Mouse (Mus musculus): ENCODE measurements around the gene Ikzf1. TPM values are rescaled to one million over a fixed set of nuclear protein-coding genes. Genes with fewer than 3 reads are reported as not detected.

The Ikzf1 gene
- polyA plus RNA-seq, 1 experiment = 21.9 TPM

- H3K4me3 ChIP-seq (ENCODE audit: low read depth, low read length) = no peak overlapping the region
- H3K27me3 ChIP-seq (ENCODE audit: control insufficient read depth, insufficient read depth, low read length) = no peaks in the 10 kb centered on the region
- no peaks in the 10 kb centered on the region for H3K36me3 ChIP-seq (ENCODE audit: control insufficient read depth, insufficient read depth, low read length)
- H3K27ac ChIP-seq (ENCODE audit: insufficient read depth, low read depth, low read length) = no peak overlapping the region
- H3K4me1 ChIP-seq (ENCODE audit: control insufficient read depth, insufficient read depth, insufficient read length, low read length) = peaks cover 3% of the 10 kb centered on the region
- 76% methylated on average over 5 of the region's 5 CpGs for WGBS
- TF ChIP-seq POLR2A (IDR thresholded peaks at IDR 0.05; ENCODE audit: low read depth, low read length) (no peak), CTCF (IDR thresholded peaks at IDR 0.05; ENCODE audit: extremely low read depth, insufficient read length, insufficient replicate concordance, low read depth, low read length) (no peak)
Measured at GRCm38 (mm10) chr11:11741574-11741973, 56.8 kb downstream of the Ikzf1 start.

GRCm38 (mm10) chr11:11742626-11743025, 57.8 kb downstream of the Ikzf1 start:
- no peaks in the 10 kb centered on the region for H3K27me3 ChIP-seq (ENCODE audit: control insufficient read depth, insufficient read depth, low read length)
- no peaks in the 10 kb centered on the region; the same call in 1 of the 2 replicates for H3K4me1 ChIP-seq (ENCODE audit: control insufficient read depth, insufficient read depth, insufficient read length, low read length)
- no peaks in the 10 kb centered on the region for H3K36me3 ChIP-seq (ENCODE audit: control insufficient read depth, insufficient read depth, low read length)
- H3K4me3 ChIP-seq (ENCODE audit: low read depth, low read length) = no peak overlapping the region
- TF ChIP-seq CTCF (IDR thresholded peaks at IDR 0.05; ENCODE audit: extremely low read depth, insufficient read length, insufficient replicate concordance, low read depth, low read length) = peak; percentile 17; the same call in 1 of the 2 replicates
- no peak for TF ChIP-seq POLR2A (IDR thresholded peaks at IDR 0.05; ENCODE audit: low read depth, low read length)
- 27% methylated on average over 2 of the region's 2 CpGs for WGBS
- H3K27ac ChIP-seq (ENCODE audit: insufficient read depth, low read depth, low read length) = no peak overlapping the region

- Histone ChIP-seq H3K27ac (ENCODE audit: insufficient read depth, low read depth, low read length) (no peak overlapping the region), H3K36me3 (ENCODE audit: control insufficient read depth, insufficient read depth, low read length) (no peaks in the 10 kb centered on the region), H3K27me3 (ENCODE audit: control insufficient read depth, insufficient read depth, low read length) (no peaks in the 10 kb centered on the region), H3K4me3 (ENCODE audit: low read depth, low read length) (no peak overlapping the region), H3K4me1 (ENCODE audit: control insufficient read depth, insufficient read depth, insufficient read length, low read length) (no peaks in the 10 kb centered on the region; the same call in 1 of the 2 replicates)
- TF ChIP-seq POLR2A (IDR thresholded peaks at IDR 0.05; ENCODE audit: low read depth, low read length) (no peak), CTCF (IDR thresholded peaks at IDR 0.05; ENCODE audit: extremely low read depth, insufficient read length, insufficient replicate concordance, low read depth, low read length) (no peak)
- WGBS = 34% methylated on average over 1 of the region's 1 CpGs
Measured at GRCm38 (mm10) chr11:11744222-11744621, 59.4 kb downstream of the Ikzf1 start.

GRCm38 (mm10) chr11:11751091-11751490, 66.3 kb downstream of the Ikzf1 start:
- TF ChIP-seq CTCF (IDR thresholded peaks at IDR 0.05; ENCODE audit: extremely low read depth, insufficient read length, insufficient replicate concordance, low read depth, low read length) = no peak
- TF ChIP-seq POLR2A (IDR thresholded peaks at IDR 0.05; ENCODE audit: low read depth, low read length) = no peak
- no peaks in the 10 kb centered on the region for H3K4me1 ChIP-seq (ENCODE audit: control insufficient read depth, insufficient read depth, insufficient read length, low read length)
- no peak overlapping the region for H3K4me3 ChIP-seq (ENCODE audit: low read depth, low read length)
- no peaks in the 10 kb centered on the region for H3K36me3 ChIP-seq (ENCODE audit: control insufficient read depth, insufficient read depth, low read length)
- H3K27me3 ChIP-seq (ENCODE audit: control insufficient read depth, insufficient read depth, low read length) = no peaks in the 10 kb centered on the region
- 78% methylated on average over 5 of the region's 5 CpGs for WGBS
- no peak overlapping the region for H3K27ac ChIP-seq (ENCODE audit: insufficient read depth, low read depth, low read length)

- Histone ChIP-seq H3K27me3 (ENCODE audit: control insufficient read depth, insufficient read depth, low read length) (no peaks in the 10 kb centered on the region), H3K36me3 (ENCODE audit: control insufficient read depth, insufficient read depth, low read length) (no peaks in the 10 kb centered on the region), H3K4me3 (ENCODE audit: low read depth, low read length) (no peak overlapping the region), H3K27ac (ENCODE audit: insufficient read depth, low read depth, low read length) (no peak overlapping the region), H3K4me1 (ENCODE audit: control insufficient read depth, insufficient read depth, insufficient read length, low read length) (no peaks in the 10 kb centered on the region)
- no peak for TF ChIP-seq POLR2A (IDR thresholded peaks at IDR 0.05; ENCODE audit: low read depth, low read length)
- TF ChIP-seq CTCF (IDR thresholded peaks at IDR 0.05; ENCODE audit: extremely low read depth, insufficient read length, insufficient replicate concordance, low read depth, low read length) = no peak
- 69% methylated on average over 5 of the region's 5 CpGs for WGBS
Measured at GRCm38 (mm10) chr11:11752859-11753258, 68.1 kb downstream of the Ikzf1 start.

GRCm38 (mm10) chr11:11758121-11758520, 73.3 kb downstream of the Ikzf1 start:
- peaks cover under 1% of the 10 kb centered on the region; the same call in 1 of the 2 replicates for H3K4me1 ChIP-seq (ENCODE audit: control insufficient read depth, insufficient read depth, insufficient read length, low read length)
- WGBS = 72% methylated on average over 6 of the region's 6 CpGs
- H3K27ac ChIP-seq (ENCODE audit: insufficient read depth, low read depth, low read length) = no peak overlapping the region
- no peak overlapping the region for H3K4me3 ChIP-seq (ENCODE audit: low read depth, low read length)
- H3K27me3 ChIP-seq (ENCODE audit: control insufficient read depth, insufficient read depth, low read length) = no peaks in the 10 kb centered on the region
- H3K36me3 ChIP-seq (ENCODE audit: control insufficient read depth, insufficient read depth, low read length) = no peaks in the 10 kb centered on the region
- TF ChIP-seq POLR2A (IDR thresholded peaks at IDR 0.05; ENCODE audit: low read depth, low read length) = no peak
- no peak for TF ChIP-seq CTCF (IDR thresholded peaks at IDR 0.05; ENCODE audit: extremely low read depth, insufficient read length, insufficient replicate concordance, low read depth, low read length)

GRCm38 (mm10) chr11:11758883-11759282, 74.1 kb downstream of the Ikzf1 start:
- H3K4me1 ChIP-seq (ENCODE audit: control insufficient read depth, insufficient read depth, insufficient read length, low read length) = peaks cover 3% of the 10 kb centered on the region; the same call in 1 of the 2 replicates
- 96% methylated on average over 1 of the region's 1 CpGs for WGBS
- H3K36me3 ChIP-seq (ENCODE audit: control insufficient read depth, insufficient read depth, low read length) = no peaks in the 10 kb centered on the region
- no peak overlapping the region for H3K4me3 ChIP-seq (ENCODE audit: low read depth, low read length)
- H3K27ac ChIP-seq (ENCODE audit: insufficient read depth, low read depth, low read length) = no peak overlapping the region
- H3K27me3 ChIP-seq (ENCODE audit: control insufficient read depth, insufficient read depth, low read length) = no peaks in the 10 kb centered on the region
- TF ChIP-seq CTCF (IDR thresholded peaks at IDR 0.05; ENCODE audit: extremely low read depth, insufficient read length, insufficient replicate concordance, low read depth, low read length) (no peak), POLR2A (IDR thresholded peaks at IDR 0.05; ENCODE audit: low read depth, low read length) (no peak)

Data from small intestine, adult 2 months (tissue).